Mouse (Mus musculus): ENCODE results near the gene Dpm3. TPM values are rescaled to one million over a fixed set of nuclear protein-coding genes. Genes with fewer than 3 reads are reported as not detected.
"Not testable (repeated sequence)": the region's sequence is repeated elsewhere in the genome, so short reads cannot be mapped to it uniquely, and the experiment has no call there.

The Dpm3 gene
- polyA plus RNA-seq, 2 experiments = 64.3 to 89.7 TPM

DNA sequence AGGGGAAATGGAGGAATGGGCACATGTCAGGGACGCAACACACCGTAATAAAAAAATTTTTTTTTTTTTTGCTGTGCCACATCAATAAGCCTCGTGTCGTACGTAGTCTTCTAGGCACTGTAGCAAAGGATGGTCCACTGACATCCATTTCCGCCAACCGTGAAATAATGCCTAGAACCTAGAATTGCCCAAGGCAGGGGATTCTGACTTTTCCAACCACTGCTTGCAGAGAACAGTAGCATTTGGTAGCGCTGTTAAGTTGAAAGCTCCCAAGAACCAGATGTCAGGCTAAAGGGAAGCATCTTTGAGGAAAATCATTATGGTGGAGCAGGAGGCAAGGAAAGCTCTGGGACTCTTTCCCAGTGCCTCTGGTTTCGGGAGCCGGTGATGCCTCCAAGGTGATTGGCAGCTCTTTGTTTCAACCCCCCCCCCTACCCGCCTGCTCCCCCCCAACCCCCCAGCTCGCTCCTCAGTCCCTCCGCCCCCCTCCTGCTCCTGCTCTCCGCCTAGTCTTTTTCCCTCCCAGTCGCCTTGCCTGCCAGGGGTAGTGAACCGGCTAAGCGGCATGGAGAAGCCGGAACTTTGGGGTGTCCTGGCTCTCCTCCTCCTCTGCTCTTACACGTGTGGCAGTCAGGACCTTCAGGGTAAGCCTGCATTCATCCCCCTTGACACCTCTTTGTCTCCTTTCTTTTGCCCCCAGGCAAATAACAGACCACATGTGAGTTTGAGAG is 44.3 kb upstream of the Dpm3 start, which contains the start of gene Thbs3:
TSS of gene Thbs3 (plus strand) at position 500 of the 731 bp plus-strand sequence.
- H3K4me3 ChIP-seq (ENCODE audit: insufficient read depth in 1 of 2, low read depth in 2 of 2, low read length in 2 of 2) = peak within 1 kb of the TSS; percentile 75 to 78
- 4% methylated on average over 19 of the region's 19 CpGs for WGBS (ENCODE audit: insufficient replicate concordance)
- peak within 1 kb of the TSS; percentile 5 for H3K27ac ChIP-seq
- no peaks in the 10 kb centered on the region; the same call in 1 of the 2 replicates for H3K27me3 ChIP-seq (ENCODE audit: control insufficient read depth, insufficient read depth, low read length)
- H3K36me3 ChIP-seq (replicated peaks; ENCODE audit: control insufficient read depth, insufficient read depth, low read depth) = no peaks in the 10 kb centered on the region
- peak within 1 kb of the TSS; percentile 74 for H3K4me2 ChIP-seq (ENCODE audit: low read depth)
- DNase-seq (ENCODE audit: low read depth in 3 of 3, low spot score in 3 of 3) (no peak), ATAC-seq (ENCODE audit: insufficient read depth) (no peak)
- H3K4me1 ChIP-seq (replicated peaks; ENCODE audit: control insufficient read depth in 2 of 2, insufficient read depth in 2 of 2, low read length in 1 of 2) = peaks cover 16 to 19% of the 10 kb centered on the region in 2 experiments
- H3K9ac ChIP-seq (replicated peaks) = peak within 1 kb of the TSS; percentile 73
- TF ChIP-seq EP300 (IDR thresholded peaks at IDR 0.05; ENCODE audit: low read depth) (no peak), CTCF (IDR thresholded peaks at IDR 0.05; ENCODE audit: low read depth) (no peak)
- no peaks in the 10 kb centered on the region for H3K9me3 ChIP-seq (ENCODE audit: control insufficient read depth, low read length)

DNA sequence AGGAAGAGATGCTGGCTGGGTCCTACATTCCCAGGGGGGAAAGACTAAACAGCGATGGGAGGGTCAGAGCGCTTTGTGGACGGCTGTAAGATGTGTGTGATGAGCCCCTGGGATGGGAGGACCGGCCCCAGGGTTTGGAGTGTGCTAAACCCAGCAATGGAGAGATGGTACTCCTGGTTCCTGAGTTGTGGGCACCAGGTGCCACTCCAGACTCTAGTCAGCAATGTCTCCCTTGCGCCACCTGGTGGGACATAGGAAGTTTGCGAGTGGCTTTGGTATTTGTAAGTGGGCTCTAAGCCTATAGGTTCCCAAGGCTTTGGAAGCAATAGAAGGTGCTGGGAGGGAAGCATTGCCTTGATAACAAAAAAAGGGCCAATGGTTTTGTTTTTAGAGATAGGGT is 43.3 kb upstream of the Dpm3 start:
- Histone ChIP-seq H3K27ac (no peak overlapping the region), H3K4me3 (ENCODE audit: insufficient read depth in 1 of 2, low read depth in 2 of 2, low read length in 2 of 2) (no peak overlapping the region), H3K4me2 (ENCODE audit: low read depth) (peak overlapping the region; percentile 23; the same call in 1 of the 2 replicates), H3K9ac (replicated peaks) (no peak overlapping the region), H3K36me3 (replicated peaks; ENCODE audit: control insufficient read depth, insufficient read depth, low read depth) (no peaks in the 10 kb centered on the region), H3K4me1 (replicated peaks; ENCODE audit: control insufficient read depth in 2 of 2, insufficient read depth in 2 of 2, low read length in 1 of 2) (peaks cover 16 to 19% of the 10 kb centered on the region in 2 experiments), H3K27me3 (ENCODE audit: control insufficient read depth, insufficient read depth, low read length) (no peaks in the 10 kb centered on the region; the same call in 1 of the 2 replicates), H3K9me3 (ENCODE audit: control insufficient read depth, low read length) (no peaks in the 10 kb centered on the region)
- WGBS (ENCODE audit: insufficient replicate concordance) = 0% methylated on average over 6 of the region's 6 CpGs
- ATAC-seq (ENCODE audit: insufficient read depth) = 0 out of 2 replicates have a peak, but pooled peaks have one; percentile 7
- TF ChIP-seq EP300 (IDR thresholded peaks at IDR 0.05; ENCODE audit: low read depth) = no peak
- peak; percentile 98 for TF ChIP-seq CTCF (IDR thresholded peaks at IDR 0.05; ENCODE audit: low read depth)
- peak; percentile 72 to 75 (median 73) for DNase-seq (ENCODE audit: low read depth in 3 of 3, low spot score in 3 of 3)

DNA sequence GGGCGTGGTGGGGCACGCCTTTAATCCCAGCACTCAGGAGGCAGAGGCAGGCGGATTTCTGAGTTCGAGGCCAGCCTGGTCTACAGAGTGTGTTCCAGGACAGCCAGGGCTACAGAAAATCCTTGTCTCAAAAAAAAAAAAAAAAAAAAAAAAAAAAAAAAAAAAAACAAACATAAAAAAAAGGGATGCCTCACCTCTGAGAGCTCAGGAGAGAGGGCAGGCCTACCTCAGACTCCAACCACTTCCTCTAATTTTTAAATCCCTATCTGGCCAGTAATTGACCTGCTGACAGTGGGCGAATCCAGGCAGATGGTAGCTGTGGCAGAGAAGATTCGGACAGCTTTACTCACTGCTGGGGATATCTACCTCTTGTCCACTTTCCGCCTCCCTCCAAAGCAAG is 42.8 kb upstream of the Dpm3 start:
- not testable (repeated sequence) for H3K27me3 ChIP-seq (ENCODE audit: control insufficient read depth, insufficient read depth, low read length); H3K36me3 ChIP-seq (replicated peaks; ENCODE audit: control insufficient read depth, insufficient read depth, low read depth); H3K9me3 ChIP-seq (ENCODE audit: control insufficient read depth, low read length); H3K4me3 ChIP-seq (ENCODE audit: insufficient read depth in 1 of 2, low read depth in 2 of 2, low read length in 2 of 2); DNase-seq (ENCODE audit: low read depth in 3 of 3, low spot score in 3 of 3); H3K4me2 ChIP-seq (ENCODE audit: low read depth); H3K9ac ChIP-seq (replicated peaks); H3K27ac ChIP-seq; ATAC-seq (ENCODE audit: insufficient read depth)
- H3K4me1 ChIP-seq (replicated peaks; ENCODE audit: control insufficient read depth in 2 of 2, insufficient read depth in 2 of 2, low read length in 1 of 2) = peaks cover 16 to 19% of the 10 kb centered on the region in 2 experiments
- WGBS (ENCODE audit: insufficient replicate concordance) = 47% methylated on average over 7 of the region's 7 CpGs

DNA sequence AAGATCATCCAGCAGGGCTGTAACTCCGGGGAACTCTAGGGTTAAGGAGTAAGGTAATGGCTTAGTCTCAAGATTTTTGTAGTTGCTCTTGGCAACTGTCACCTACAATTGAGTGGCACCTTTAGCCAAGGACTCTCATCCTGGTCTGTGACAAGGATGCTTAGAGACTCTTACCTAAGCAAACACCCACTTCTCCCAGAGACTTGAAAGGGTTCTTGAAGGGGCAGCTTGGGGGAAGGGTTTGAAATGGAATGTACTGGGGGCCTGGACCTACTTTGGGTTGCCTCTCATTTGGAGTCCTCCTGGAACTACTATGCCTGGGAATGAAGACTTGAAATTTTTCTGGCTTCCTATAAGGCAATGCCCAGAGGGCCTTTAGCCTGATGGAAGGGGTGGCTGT is 40.9 kb upstream of the Dpm3 start:
- H3K4me2 ChIP-seq (ENCODE audit: low read depth) = no peak overlapping the region
- no peak overlapping the region for H3K4me3 ChIP-seq (ENCODE audit: insufficient read depth in 1 of 2, low read depth in 2 of 2, low read length in 2 of 2)
- no peak for ATAC-seq (ENCODE audit: insufficient read depth)
- no peaks in the 10 kb centered on the region for H3K36me3 ChIP-seq (replicated peaks; ENCODE audit: control insufficient read depth, insufficient read depth, low read depth)
- no peaks in the 10 kb centered on the region; the same call in 1 of the 2 replicates for H3K27me3 ChIP-seq (ENCODE audit: control insufficient read depth, insufficient read depth, low read length)
- TF ChIP-seq EP300 (IDR thresholded peaks at IDR 0.05; ENCODE audit: low read depth) = no peak
- TF ChIP-seq CTCF (IDR thresholded peaks at IDR 0.05; ENCODE audit: low read depth) = no peak
- DNase-seq (ENCODE audit: low read depth in 3 of 3, low spot score in 3 of 3) = no peak
- H3K9ac ChIP-seq (replicated peaks) = no peak overlapping the region
- H3K4me1 ChIP-seq (replicated peaks; ENCODE audit: control insufficient read depth in 2 of 2, insufficient read depth in 2 of 2, low read length in 1 of 2) = peaks cover 10 to 11% of the 10 kb centered on the region in 2 experiments
- H3K9me3 ChIP-seq (ENCODE audit: control insufficient read depth, low read length) = no peaks in the 10 kb centered on the region
- H3K27ac ChIP-seq = no peak overlapping the region
- 68% methylated on average over 1 of the region's 1 CpGs for WGBS (ENCODE audit: insufficient replicate concordance)

DNA sequence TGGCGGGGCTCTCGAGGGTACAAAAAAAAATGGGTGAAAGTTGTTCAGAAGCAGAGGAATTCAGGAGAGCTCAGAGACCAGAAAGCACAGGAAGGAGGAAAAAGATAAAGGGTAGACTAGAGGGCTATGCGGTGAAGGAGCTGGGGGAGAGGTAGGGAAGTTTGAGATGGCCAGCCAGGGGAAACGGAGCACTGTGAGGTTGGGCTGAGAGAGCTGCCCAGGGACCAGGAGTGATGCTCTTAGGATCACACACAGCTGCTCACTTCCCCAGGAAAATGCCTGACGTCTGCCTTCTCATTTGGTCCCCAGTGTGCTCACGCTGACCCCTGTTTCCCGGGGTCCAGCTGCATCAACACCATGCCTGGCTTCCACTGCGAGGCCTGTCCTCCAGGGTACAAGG is 39.6 kb upstream of the Dpm3 start:
- DNase-seq (ENCODE audit: low read depth in 3 of 3, low spot score in 3 of 3) (no peak), ATAC-seq (ENCODE audit: insufficient read depth) (no peak)
- Histone ChIP-seq H3K9me3 (ENCODE audit: control insufficient read depth, low read length) (no peaks in the 10 kb centered on the region), H3K36me3 (replicated peaks; ENCODE audit: control insufficient read depth, insufficient read depth, low read depth) (no peaks in the 10 kb centered on the region), H3K27me3 (ENCODE audit: control insufficient read depth, insufficient read depth, low read length) (no peaks in the 10 kb centered on the region; the same call in 1 of the 2 replicates), H3K4me2 (ENCODE audit: low read depth) (no peak overlapping the region), H3K27ac (no peak overlapping the region), H3K4me1 (replicated peaks; ENCODE audit: control insufficient read depth in 2 of 2, insufficient read depth in 2 of 2, low read length in 1 of 2) (peaks cover 9% of the 10 kb centered on the region in 2 experiments), H3K4me3 (ENCODE audit: insufficient read depth in 1 of 2, low read depth in 2 of 2, low read length in 2 of 2) (no peak overlapping the region), H3K9ac (replicated peaks) (no peak overlapping the region)
- WGBS (ENCODE audit: insufficient replicate concordance) = 28% methylated on average over 8 of the region's 8 CpGs
- TF ChIP-seq CTCF (IDR thresholded peaks at IDR 0.05; ENCODE audit: low read depth) (no peak), EP300 (IDR thresholded peaks at IDR 0.05; ENCODE audit: low read depth) (no peak)

Measured in liver, embryonic 14.5 days (tissue).